Mouse (Mus musculus) liver, embryonic 14.5 days (tissue): ENCODE data around the gene Wbp4.

ENCODE experiments used
- CTCF ChIP-seq: IDR thresholded peaks from 2 replicates; pipeline ENCODE4 v1.5.1; 2016; ENCODE audit warnings: antibody characterized with exemption, low read depth, control low read depth
- EP300 ChIP-seq: IDR thresholded peaks from 2 replicates; pipeline ENCODE4 v1.6.1; 2016; ENCODE audit warnings: antibody characterized with exemption, low read depth

GRCm38 (mm10) chr14:79504246-79505006, 23.1 kb upstream of the Wbp4 start:
- no peak for TF ChIP-seq CTCF
- no peak for TF ChIP-seq EP300
